Mouse (Mus musculus) neutrophil, adult 5-6 weeks (primary cell): ENCODE results near the gene Snrnp27. TPM values are rescaled to one million over a fixed set of nuclear protein-coding genes. Genes with fewer than 3 reads are reported as not detected.

Experiments used
- ATAC-seq: fragments of 151-379, 151-347 bp; 2 replicates; pipeline ENCODE4 v1.8.0; 2017; ENCODE audit warnings: mild to moderate bottlenecking, moderate TSS enrichment; ENCODE audit not compliant: insufficient number of reproducible peaks, poor library complexity, low FRiP score, severe bottlenecking; ENCODE audit errors: extremely low read depth
- total RNA-seq: library from RNA; stranded (forward); fragments of 200-1000 nt; gene quantifications from 2 replicates; pipeline ENCODE4 v1.2.3, GENCODE M21; 2017

The Snrnp27 gene
- total RNA-seq, 1 experiment from 2014 or later: 58.8 TPM

DNA sequence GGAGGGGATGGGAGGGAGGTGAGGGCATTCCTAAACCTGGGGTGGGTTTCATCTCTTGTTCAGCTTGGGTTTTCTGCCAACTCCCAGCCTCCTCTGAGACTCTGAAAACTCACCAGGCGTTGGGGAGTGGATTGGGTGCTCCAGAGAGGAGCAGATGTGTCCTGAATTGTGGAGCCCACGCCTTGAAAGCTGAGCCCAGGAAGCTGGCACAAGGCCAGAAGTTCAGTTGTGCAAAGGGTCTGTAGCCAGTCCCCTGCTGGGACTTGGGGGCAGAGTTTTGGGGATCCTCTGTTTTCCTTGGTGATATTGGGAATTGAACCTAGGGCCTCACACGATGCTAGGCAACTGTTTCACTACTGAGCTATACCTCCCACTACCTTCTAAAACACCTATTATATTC lies 54.2 kb downstream of the Snrnp27 start:
- no peak for ATAC-seq

DNA sequence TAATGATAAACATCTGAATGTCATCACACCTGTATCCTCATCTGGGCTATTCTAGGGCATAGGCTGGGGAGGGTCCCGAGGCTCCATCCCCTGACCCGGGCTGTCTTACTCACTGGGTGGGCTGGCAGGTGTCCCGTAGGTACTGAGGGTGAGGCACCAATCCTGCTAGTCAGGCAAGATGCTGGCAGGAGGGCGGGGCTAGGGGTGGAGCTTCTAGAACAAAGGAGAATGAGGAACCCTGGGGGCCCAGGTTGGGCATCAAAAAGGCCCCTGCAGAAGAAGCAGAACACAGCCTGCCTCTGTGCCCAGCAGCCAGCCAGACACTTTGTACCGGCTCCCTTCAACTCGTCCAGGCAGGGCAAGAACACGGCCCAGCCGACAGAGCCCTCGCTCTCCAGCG lies 56.4 kb downstream of the Snrnp27 start, which contains the start of gene Asprv1:
Asprv1 (plus strand) TSS at position 219 of the 400 bp plus-strand sequence.
- peak; percentile 37; the same call in 1 of the 2 replicates for ATAC-seq

Other genes starting within 250 kb of the Snrnp27 start
- gene C87436, start 246.1 kb downstream of the Snrnp27 start, total RNA-seq: 46.2 and 53.4 TPM in 2 replicates
- 35.6 and 38.3 TPM in 2 replicates for gene Pcbp1, start 158.2 kb downstream of the Snrnp27 start, total RNA-seq
- 195 and 207 TPM in 2 replicates for gene Asprv1, start 56.4 kb downstream of the Snrnp27 start, total RNA-seq
- gene Mxd1, start 15.4 kb downstream of the Snrnp27 start, total RNA-seq: 846 and 903 TPM in 2 replicates
- 27.6 and 33.4 TPM in 2 replicates for gene Gmcl1, start 48.9 kb upstream of the Snrnp27 start, total RNA-seq
- gene Anxa4, start 109.1 kb upstream of the Snrnp27 start, total RNA-seq: 12.5 and 14.9 TPM in 2 replicates
- 22.7 and 29.3 TPM in 2 replicates for gene Aak1, start 165.0 kb upstream of the Snrnp27 start, total RNA-seq